Comparison of ENCODE assay signal across 8 mouse cellular contexts in the genomic region with DNA sequence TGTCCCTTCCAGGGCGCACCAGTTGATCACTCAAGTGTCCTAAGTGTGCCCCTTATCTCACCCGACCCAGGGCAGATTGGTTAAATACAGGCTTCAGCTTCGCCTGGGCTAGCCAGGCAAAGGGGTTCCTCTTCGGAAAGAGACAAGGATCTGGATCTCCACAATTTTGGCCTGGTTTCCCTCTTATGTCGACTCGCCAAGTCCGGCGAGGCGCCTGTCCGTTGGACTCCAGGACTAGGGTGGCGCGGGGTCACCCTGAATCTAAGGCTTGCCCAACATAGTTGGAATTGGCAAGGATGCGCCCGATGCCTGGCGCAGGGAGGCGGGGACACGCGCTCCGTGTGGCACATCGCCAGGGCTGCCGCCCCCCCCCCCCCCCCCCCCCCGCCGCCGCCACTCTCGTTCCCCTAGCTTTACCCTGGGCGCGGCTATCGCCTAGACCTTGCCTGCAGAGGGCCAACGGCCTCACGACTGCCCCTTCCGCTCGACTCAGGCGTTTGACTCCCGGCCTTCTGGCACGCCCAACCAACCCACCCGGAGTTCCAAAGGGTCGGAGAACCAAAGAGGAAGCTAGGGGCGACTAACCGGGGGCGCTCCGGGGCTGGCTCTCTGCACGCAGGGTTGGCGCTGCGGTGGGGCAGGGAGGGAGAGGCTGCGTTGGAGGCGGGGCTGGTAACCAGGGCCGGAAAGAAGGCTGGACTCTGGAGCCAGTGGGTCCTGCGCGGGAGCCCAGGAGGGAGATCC. TPM values are rescaled to one million over a fixed set of nuclear protein-coding genes. Genes with fewer than 3 reads are reported as not detected.
A peak's percentile ranks its signal among the peaks of the same experiment; 100 is the strongest.
DNase-seq lines count a peak whose midpoint lies in the region; ATAC-seq and TF ChIP-seq lines count a peak whose summit lies in the region.

No protein-coding gene starts in this region.

- peaks cover 2% of the 10 kb centered on the region; the same call in 1 of the 2 replicates for H3K4me1 ChIP-seq in hindbrain, postnatal 0 days (ENCODE audit: insufficient read depth, low read length)

- no peaks in the 10 kb centered on the region for H3K27me3 ChIP-seq in hindbrain, postnatal 0 days (ENCODE audit: insufficient read depth, low read length)

- peak overlapping the region; percentile 77 for H3K9ac ChIP-seq in hindbrain, postnatal 0 days (replicated peaks; ENCODE audit: low read length)

- ATAC-seq in hindbrain, postnatal 0 days, result peak; percentile 86

- H3K9me3 ChIP-seq in hindbrain, postnatal 0 days (ENCODE audit: low read length), result no peaks in the 10 kb centered on the region

- peak; percentile 60 for TF ChIP-seq CTCF in hindbrain, postnatal 0 days (IDR thresholded peaks at IDR 0.05; ENCODE audit: low read depth)
- TF ChIP-seq CTCF in left cerebral cortex, adult 2 months (IDR thresholded peaks at IDR 0.05), result peak; percentile 15

- 3% methylated on average over 41 of the region's 49 CpGs for WGBS in hindbrain, postnatal 0 days

- peak; percentile 85 to 95 for DNase-seq in adrenal gland, adult (ENCODE audit: inconsistent age in 2 of 2, low spot score in 1 of 2)
- DNase-seq in embryo, embryonic 10 days (ENCODE audit: low spot score), result peak; percentile 91
- peak; percentile 83 for DNase-seq in gastrocnemius, postnatal 10 days
- peak; percentile 81 for DNase-seq in hindbrain, postnatal 0 days (ENCODE audit: low spot score)
- peak; percentile 53 to 56 for DNase-seq in left cerebral cortex, adult 2 months (ENCODE audit: extremely low spot score in 1 of 2, low spot score in 2 of 2)
- peak; percentile 92 to 96 for DNase-seq in lung, postnatal 4 days
- DNase-seq in retina, embryonic 14.5 days (ENCODE audit: low spot score), result peak; percentile 79
- DNase-seq in urinary bladder, adult 18-20 months (ENCODE audit: low spot score in 2 of 2), result peak; percentile 61 to 75

- intact Hi-C loops in left cerebral cortex, adult 2 months (cut with DNase I), result loop anchor here (5.0 to 10.0 kb wide), 7 partner anchors 85 to 915 kb away; no protein-coding TSS in a partner anchor

- no peaks in the 10 kb centered on the region for H3K36me3 ChIP-seq in hindbrain, postnatal 0 days (ENCODE audit: insufficient read depth, low read length)

- H3K4me2 ChIP-seq in hindbrain, postnatal 0 days (ENCODE audit: low read depth, low read length), result peak overlapping the region; percentile 100

- peak overlapping the region; percentile 82 for H3K4me3 ChIP-seq in hindbrain, postnatal 0 days (ENCODE audit: low read length)
- peak overlapping the region; percentile 57 for H3K4me3 ChIP-seq in left cerebral cortex, adult 2 months

- peak overlapping the region; percentile 85 for H3K27ac ChIP-seq in hindbrain, postnatal 0 days
- H3K27ac ChIP-seq in left cerebral cortex, adult 2 months, result peak overlapping the region; percentile 95

RNA-seq across cellular contexts. Expression of a gene that starts 1.4 kb away (rescaled TPM):
- total RNA-seq in gastrocnemius, postnatal 10 days (2021), result 10 to 100 TPM; 60.4 to 72.9 TPM
- 50.4 and 51.0 TPM in 2 replicates for total RNA-seq in hindbrain, postnatal 0 days (2014; rRNA removed)
- 43.6 and 44.3 TPM in 2 replicates for polyA plus RNA-seq in hindbrain, postnatal 0 days (2015; fragmentation: Nextera tagmentation; extraction: Ambion mirVana)
- 10 to 100 TPM; 27.5 to 29.2 TPM for total RNA-seq in left cerebral cortex, adult 2 months (2021)

Comparison
In these comparisons a context has a peak if more than half of its experiments do, and no peak if none do; other contexts are left out.
1. Peak in every context shown above with its lines: DNase-seq, ATAC-seq, H3K4me3 ChIP-seq and H3K27ac ChIP-seq.